Mouse (Mus musculus) frontal cortex, adult (tissue): Measurements from ENCODE around the gene Vps13d.
A peak's percentile ranks its signal among the peaks of the same experiment; 100 is the strongest.

Experiments
- ATAC-seq: cut with Nextera tagmentation; 2 replicates; pipeline ENCODE4 v1.9.2; 2017; ENCODE audit warnings: mild to moderate bottlenecking, moderate library complexity, mixed read lengths; ENCODE audit not compliant: low TSS enrichment

The Vps13d gene

GRCm38 (mm10) chr4:145150345-145151102, 44.3 kb downstream of the Vps13d start:
- ATAC-seq, result no peak

GRCm38 (mm10) chr4:145147006-145147961, 47.5 kb downstream of the Vps13d start:
- no peak for ATAC-seq

GRCm38 (mm10) chr4:145143533-145143932, 51.3 kb downstream of the Vps13d start:
- ATAC-seq, result no peak

- no peak for ATAC-seq
Measured at GRCm38 (mm10) chr4:145136705-145137104, 58.1 kb downstream of the Vps13d start.

GRCm38 (mm10) chr4:145135473-145135872, 59.3 kb downstream of the Vps13d start:
- no peak for ATAC-seq

GRCm38 (mm10) chr4:145130772-145131171, 64.0 kb downstream of the Vps13d start:
- ATAC-seq, result no peak

- ATAC-seq, result peak; percentile 72
Measured at GRCm38 (mm10) chr4:145129956-145130548, 64.8 kb downstream of the Vps13d start.

GRCm38 (mm10) chr4:145125463-145126220, 69.2 kb downstream of the Vps13d start:
- peak; percentile 76 for ATAC-seq

- peak; percentile 32; the same call in 1 of the 2 replicates for ATAC-seq
Measured at GRCm38 (mm10) chr4:145124419-145124818, 70.4 kb downstream of the Vps13d start.

- ATAC-seq, result no peak
Measured at GRCm38 (mm10) chr4:145111641-145112040, 83.2 kb downstream of the Vps13d start.

GRCm38 (mm10) chr4:145110736-145111135, 84.1 kb downstream of the Vps13d start:
- no peak for ATAC-seq

GRCm38 (mm10) chr4:145106796-145107195, 88.0 kb downstream of the Vps13d start:
- no peak for ATAC-seq

- peak; percentile 70 for ATAC-seq
Measured at GRCm38 (mm10) chr4:145105319-145105718, 89.5 kb downstream of the Vps13d start.

- peak; percentile 87 for ATAC-seq
Measured at GRCm38 (mm10) chr4:145104917-145105316, 89.9 kb downstream of the Vps13d start.

- ATAC-seq, result no peak
Measured at GRCm38 (mm10) chr4:145103617-145104016, 91.2 kb downstream of the Vps13d start.

- no peak for ATAC-seq
Measured at GRCm38 (mm10) chr4:145101823-145102718, 92.7 kb downstream of the Vps13d start.

- ATAC-seq, result no peak
Measured at GRCm38 (mm10) chr4:145099853-145100252, 95.0 kb downstream of the Vps13d start.

GRCm38 (mm10) chr4:145099344-145099743, 95.5 kb downstream of the Vps13d start:
- ATAC-seq, result no peak

GRCm38 (mm10) chr4:145097974-145098373, 96.8 kb downstream of the Vps13d start:
- ATAC-seq, result no peak

- ATAC-seq, result peak; percentile 71
Measured at GRCm38 (mm10) chr4:145096481-145097039, 98.2 kb downstream of the Vps13d start.
